Mouse (Mus musculus): ENCODE measurements around the gene Olfr1437. TPM values are rescaled to one million over a fixed set of nuclear protein-coding genes. Genes with fewer than 3 reads are reported as not detected.

Gene Olfr1437
- polyA plus RNA-seq (2017; shearing (Covaris generic)), result not detected

DNA sequence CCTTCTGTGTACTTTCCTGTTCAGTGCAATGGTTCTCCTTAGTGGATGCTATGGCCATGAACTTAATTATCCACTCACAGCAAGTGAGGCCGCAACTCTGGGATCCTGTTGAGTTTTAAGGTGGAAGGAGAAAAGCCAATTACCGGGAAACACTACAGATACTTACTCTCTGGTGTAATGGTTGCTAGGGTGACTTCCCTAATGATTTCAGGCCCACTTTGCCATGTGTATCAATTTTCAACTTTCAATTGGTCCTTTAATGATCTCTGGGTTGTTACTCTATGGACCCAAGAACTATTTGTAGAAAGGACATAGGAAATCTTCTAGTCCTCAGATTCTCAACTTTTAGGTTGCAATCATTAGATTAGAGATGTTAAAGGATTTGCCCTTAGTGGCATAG lies at the start of gene Olfr1437:
TSS of gene Olfr1437 (minus strand) at position 101 of the 400 bp plus-strand sequence.

DNA sequence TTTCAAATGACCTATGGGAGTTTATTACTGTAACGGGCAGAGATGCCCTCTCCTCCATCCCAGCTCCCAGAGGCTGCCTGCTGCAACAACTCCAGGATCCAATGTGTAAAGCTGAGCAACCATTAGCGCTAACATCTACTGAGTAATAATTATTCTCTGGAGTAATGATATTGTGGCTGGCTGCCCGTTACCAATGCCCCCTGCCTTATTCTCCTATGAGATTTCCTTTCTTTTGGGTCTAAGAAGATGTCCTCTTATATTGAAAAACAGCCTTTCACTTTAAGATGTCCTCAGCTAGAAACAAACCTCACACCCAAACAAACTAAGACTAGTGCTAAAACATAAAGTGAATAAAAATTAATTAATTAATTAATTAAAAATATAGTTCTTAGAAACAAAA lies 10.9 kb upstream of the Olfr1437 start, which contains the start of gene Olfr1438-ps1:
TSS of gene Olfr1438-ps1 (minus strand) at position 101 of the 400 bp plus-strand sequence.

DNA sequence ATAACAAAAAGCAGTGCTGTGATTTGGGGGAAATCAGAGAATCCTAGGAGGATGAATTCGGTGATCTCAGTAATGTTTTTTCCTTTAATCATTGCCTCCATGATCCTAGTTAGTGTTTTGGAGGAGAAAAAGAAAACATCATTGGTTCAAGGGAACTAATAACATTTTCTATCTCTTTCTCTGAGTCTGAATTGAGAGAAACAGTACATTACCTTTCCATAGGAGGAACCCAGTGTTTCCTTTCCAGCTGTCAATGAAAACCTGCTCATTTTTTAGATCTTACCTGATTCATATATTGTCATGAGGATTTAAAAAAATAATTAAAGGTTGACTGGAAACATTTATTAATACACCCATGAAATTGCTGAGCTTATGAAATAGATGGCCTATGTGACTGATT lies 25.9 kb downstream of the Olfr1437 start, which contains the start of gene Olfr1436:
TSS of gene Olfr1436 (minus strand) at position 101 of the 400 bp plus-strand sequence.

DNA sequence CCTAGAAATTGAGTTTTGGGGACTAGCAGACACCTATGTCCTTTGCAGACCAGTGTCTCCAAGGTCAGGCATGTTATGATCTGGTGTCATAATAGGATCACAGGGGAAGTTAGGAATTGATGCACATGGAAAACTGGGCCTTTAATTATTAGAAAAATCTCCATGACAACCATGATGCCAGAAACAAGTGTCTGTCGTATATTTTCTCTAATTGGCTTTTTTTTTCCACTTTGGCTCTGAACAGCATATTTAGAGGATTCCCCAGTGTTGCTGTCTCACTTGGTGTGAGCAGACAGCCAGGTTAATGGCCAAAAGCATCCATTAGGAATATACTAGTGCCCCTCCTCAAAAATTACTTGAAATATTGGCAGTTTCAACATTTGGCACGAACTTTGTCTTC lies 45.3 kb downstream of the Olfr1437 start, which contains the start of gene Olfr1434:
TSS of gene Olfr1434 (plus strand) at position 301 of the 400 bp plus-strand sequence.

Other genes with a start within 250 kb of the Olfr1437 start
- not detected for gene Olfr1425, start 247.4 kb downstream of the Olfr1437 start, polyA plus RNA-seq (2017; shearing (Covaris generic))
- not detected for gene Olfr1426, start 233.1 kb downstream of the Olfr1437 start, polyA plus RNA-seq (2017; shearing (Covaris generic))
- gene Olfr1427, start 221.8 kb downstream of the Olfr1437 start, polyA plus RNA-seq (2017; shearing (Covaris generic)), result not detected
- not detected for gene Olfr1428, start 209.2 kb downstream of the Olfr1437 start, polyA plus RNA-seq (2017; shearing (Covaris generic))
- not detected for gene Olfr76, start 201.9 kb downstream of the Olfr1437 start, polyA plus RNA-seq (2017; shearing (Covaris generic))
- gene Olfr1555-ps1, start 155.0 kb downstream of the Olfr1437 start, polyA plus RNA-seq (2017; shearing (Covaris generic)), result 0.11 TPM
- not detected for gene Olfr1431, start 124.5 kb downstream of the Olfr1437 start, polyA plus RNA-seq (2017; shearing (Covaris generic))
- gene Olfr1432, start 92.5 kb downstream of the Olfr1437 start, polyA plus RNA-seq (2017; shearing (Covaris generic)), result not detected
- not detected for gene Olfr262, start 83.4 kb downstream of the Olfr1437 start, polyA plus RNA-seq (2017; shearing (Covaris generic))
- gene Olfr235, start 64.1 kb downstream of the Olfr1437 start, polyA plus RNA-seq (2017; shearing (Covaris generic)), result 0.10 TPM
- not detected for gene Olfr1434, start 45.2 kb downstream of the Olfr1437 start, polyA plus RNA-seq (2017; shearing (Covaris generic))
- not detected for gene Olfr1436, start 26.0 kb downstream of the Olfr1437 start, polyA plus RNA-seq (2017; shearing (Covaris generic))
- not detected for gene Olfr1438-ps1, start 10.8 kb upstream of the Olfr1437 start, polyA plus RNA-seq (2017; shearing (Covaris generic))
- not detected for gene Olfr1440, start 62.2 kb upstream of the Olfr1437 start, polyA plus RNA-seq (2017; shearing (Covaris generic))
- not detected for gene Olfr1441, start 92.3 kb upstream of the Olfr1437 start, polyA plus RNA-seq (2017; shearing (Covaris generic))
- gene Pfpl, start 102.8 kb upstream of the Olfr1437 start, polyA plus RNA-seq (2017; shearing (Covaris generic)), result not detected
- not detected for gene Mpeg1, start 135.7 kb upstream of the Olfr1437 start, polyA plus RNA-seq (2017; shearing (Covaris generic))
- gene Dtx4, start 176.4 kb upstream of the Olfr1437 start, polyA plus RNA-seq (2017; shearing (Covaris generic)), result 2.7 TPM
- 11.4 TPM for gene Fam111a, start 220.6 kb upstream of the Olfr1437 start, polyA plus RNA-seq (2017; shearing (Covaris generic))